Mouse (Mus musculus) hematopoietic stem cell, adult 5-6 weeks (primary cell): Measurements from ENCODE around the gene Cntn1. TPM values are rescaled to one million over a fixed set of nuclear protein-coding genes. Genes with fewer than 3 reads are reported as not detected.

Experiments used
- ATAC-seq, 2 experiments: fragments of 125-278 bp in 1 of 2; replicated peaks in 1 of 2; 2 replicates each; pipeline ENCODE4 v1.8.0; 2016 to 2017; ENCODE audit warnings: inconsistent platforms in 2 of 2, mild to moderate bottlenecking in 2 of 2, moderate number of reproducible peaks in 2 of 2, low read depth in 1 of 2, moderate TSS enrichment in 1 of 2; ENCODE audit not compliant: low FRiP score in 2 of 2, poor library complexity in 2 of 2, severe bottlenecking in 2 of 2, insufficient read depth in 1 of 2, low TSS enrichment in 1 of 2
- total RNA-seq: library from RNA; stranded (forward); fragments of 172-1452, 232-1000 nt; gene quantifications from 2 replicates; pipeline ENCODE4 v1.2.3, GENCODE M21; 2017

Cntn1 gene
- total RNA-seq, 1 experiment from 2014 or later = not detected

DNA sequence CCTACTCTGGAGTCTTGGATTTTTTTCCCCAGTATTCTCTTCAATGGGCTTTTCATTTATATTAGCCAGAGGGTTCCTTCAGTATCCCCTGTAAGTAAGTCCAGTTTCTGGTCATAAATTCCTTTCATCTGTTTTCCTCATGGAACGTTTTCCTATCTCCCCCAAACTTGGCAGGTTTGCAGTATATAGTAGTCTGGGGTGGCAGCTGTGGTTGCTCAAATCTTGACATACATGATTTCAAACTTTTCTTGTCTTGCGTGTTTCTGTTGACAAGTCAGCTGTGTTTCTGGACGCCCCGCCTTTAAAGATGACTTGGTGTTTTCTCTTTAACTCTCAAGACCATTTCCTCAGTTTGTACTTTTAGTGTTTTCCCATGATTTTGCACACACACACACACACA, 155.7 kb downstream of the Cntn1 start:
- ATAC-seq = no peak

DNA sequence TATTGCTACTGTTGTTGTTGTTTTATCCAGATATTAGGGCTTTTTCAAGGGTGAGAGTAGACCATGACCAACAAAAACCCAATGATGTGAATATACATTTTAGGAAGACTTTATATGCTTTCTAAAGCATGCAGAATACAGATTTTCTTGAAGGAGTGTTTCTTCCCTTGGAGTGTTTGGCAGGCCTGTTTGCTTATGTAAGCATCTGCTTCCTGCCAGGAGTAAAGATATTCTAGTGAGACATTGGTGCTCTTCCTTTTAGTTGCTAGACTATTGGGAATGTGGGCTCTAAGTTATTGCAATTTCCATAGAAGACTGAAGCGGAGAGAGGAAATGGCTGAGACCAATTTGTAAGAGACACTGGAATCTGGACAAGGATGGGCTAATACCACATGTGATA, 158.8 kb downstream of the Cntn1 start:
- no peak for ATAC-seq

DNA sequence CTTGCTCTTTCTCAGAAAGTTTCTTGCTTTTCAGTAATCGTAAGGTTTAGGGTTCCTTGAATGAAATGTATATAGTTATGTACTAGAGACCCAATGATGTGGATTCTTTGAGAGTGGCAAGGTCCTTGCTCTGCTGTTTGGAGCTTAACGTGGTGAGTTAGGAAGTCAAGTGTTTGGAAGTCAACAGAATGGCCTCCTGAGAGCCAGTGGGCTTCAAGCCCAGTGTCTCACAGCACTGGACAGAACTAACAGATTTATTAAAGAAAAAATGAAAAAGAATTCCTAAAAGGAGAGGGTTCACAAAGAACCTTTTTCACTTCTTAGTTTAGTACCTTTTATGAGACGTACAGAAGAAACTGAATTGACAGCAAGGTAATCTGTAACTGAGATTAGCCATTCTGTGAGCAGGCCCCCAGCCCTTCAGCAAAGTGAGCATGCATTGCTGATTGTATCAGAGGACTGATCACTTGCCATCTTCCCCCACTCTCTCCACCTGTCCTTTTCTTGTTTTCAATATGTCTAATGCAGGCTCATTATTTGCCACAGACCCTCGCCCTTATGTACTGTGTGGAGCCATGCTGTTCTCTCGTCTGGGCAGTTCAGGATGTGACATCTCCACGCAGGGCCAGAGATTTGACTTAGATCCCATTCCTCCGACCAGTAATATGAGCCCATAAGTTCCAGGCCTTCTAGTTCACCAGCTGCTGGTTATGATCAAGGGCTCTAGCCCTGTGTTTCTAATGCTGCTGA, 159.7 kb downstream of the Cntn1 start:
- no peak for ATAC-seq

DNA sequence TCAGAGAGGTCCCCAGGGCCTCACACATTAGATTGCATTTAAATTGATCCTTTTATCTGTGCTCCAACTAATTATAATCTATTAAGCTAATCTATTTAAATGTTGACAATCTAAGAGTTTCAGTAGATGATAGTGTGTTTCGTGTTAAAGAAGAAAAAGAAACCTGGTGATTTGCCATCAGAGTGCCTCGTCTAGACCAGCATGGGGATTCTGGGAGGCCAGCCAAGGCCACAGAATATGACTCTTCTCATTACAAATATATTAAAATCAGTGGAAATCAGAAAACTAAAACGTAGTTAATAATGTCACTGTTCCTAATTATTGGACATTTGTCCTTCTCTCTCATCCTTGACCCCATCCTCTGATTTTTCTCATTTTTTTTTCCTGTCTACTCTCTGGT, 164.9 kb downstream of the Cntn1 start:
- ATAC-seq = no peak

DNA sequence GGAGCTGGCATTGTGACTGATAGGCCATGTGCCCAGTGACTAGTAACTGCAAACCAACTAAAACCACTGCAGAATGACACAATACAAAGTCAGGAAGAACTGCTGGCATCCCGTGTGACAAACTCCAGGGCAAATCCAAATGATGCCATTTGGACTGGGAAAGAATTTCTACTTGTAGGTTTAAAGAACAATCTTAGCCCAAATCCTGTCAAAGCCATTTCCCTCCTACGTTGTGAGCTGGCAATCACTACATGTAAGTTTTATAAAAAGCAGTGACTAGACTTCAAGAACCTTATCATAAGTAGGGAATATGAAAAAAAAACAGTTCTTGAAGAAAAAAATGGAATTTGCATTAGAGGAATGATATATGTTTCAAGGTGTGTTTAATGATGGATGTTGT, 170.5 kb downstream of the Cntn1 start:
- ATAC-seq = no peak

DNA sequence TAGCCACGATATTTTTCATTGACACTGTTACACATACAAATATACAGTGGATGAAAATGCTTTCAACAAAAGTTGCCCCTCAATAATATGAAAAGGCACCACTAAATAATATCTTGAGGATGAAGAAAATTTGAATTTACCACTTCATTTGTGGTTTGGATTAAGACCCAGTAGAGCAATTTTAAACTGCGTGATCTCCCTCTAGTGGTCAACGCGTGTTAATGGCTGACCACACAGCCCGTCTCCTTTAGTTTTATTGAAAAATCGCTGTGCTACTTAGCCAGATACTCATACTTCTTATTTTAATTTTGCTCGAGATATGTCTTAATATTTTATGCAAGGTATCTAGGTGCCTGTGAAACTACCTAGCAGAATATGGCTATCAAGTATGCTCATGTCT, 180.4 kb downstream of the Cntn1 start:
- ATAC-seq = peak in 1 of 2 experiments; percentile 73; a peak in 2 of 4 replicates

DNA sequence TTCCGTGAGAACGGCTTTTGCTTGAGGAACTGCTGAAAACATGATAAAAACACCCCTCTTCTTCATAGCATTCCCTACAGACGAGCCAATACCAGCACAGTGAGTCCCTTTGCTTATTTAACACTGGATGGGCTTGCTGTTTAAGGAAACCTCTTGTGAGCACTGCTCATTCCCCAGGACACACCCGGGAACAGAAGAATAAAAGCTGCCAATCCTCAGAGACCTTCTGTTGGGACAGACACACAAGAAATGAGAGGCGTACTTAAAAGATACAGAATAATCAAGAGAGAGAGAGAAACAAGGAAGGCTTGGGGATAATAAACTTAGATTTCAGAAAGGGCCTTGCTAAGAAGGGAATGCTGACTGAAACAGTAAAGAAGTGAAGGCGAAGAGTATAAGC, 184.9 kb downstream of the Cntn1 start:
- ATAC-seq = no peak

DNA sequence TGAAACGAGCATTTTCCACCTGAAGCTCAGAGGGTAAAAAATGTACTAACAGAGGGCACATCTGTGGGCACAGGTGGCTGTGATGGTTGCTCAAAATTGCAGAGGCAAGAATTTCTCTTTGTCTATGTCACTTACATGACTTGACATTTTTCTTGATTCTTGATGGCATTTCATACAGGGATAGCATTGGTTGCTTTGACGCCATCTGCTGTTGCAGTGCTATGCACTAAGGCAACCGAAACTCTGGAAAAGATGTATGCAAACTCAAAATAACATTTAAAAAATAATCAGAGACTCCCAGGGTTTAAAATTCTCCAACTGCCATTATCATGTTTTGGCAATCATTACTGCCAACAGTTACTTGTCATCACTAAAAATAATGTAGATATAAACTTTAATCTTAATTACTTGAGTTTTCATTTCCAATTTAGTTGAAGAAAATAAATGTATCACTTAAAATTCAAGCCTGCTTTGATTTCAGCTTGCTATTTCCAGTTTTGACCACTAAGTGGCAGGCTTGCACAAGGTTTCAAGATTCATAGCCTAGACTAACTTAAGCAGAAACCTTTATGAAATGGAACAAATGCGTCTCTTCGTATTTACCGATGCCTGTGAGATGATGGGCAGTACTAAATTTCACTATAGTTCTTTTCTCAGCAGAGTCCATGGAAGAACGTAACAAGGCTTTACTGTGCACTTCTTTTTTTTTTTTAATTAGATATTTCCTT, 214.2 kb downstream of the Cntn1 start:
- ATAC-seq = peak in 1 of 2 experiments; percentile 53; a peak in 1 of 4 replicates

DNA sequence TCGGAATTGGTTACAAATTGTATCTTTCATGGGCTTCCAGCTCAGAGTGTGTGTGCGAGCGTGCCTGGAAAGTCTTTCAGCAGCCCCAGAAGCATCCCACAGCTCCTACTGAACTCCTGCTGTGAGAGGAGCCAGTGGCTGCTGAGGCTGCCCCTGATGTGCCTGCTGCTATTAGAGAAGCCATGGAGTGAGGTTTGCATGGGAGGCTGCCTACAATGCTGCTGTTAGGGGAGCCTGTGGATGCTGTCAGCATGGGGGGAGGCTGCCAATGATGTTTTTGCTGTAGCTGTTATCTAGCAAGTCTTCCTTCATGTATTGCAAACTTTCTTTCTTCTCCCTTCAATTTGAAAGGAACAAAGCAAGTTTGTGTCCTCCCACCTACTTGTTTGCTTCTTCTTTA, 217.4 kb downstream of the Cntn1 start:
- no peak for ATAC-seq

DNA sequence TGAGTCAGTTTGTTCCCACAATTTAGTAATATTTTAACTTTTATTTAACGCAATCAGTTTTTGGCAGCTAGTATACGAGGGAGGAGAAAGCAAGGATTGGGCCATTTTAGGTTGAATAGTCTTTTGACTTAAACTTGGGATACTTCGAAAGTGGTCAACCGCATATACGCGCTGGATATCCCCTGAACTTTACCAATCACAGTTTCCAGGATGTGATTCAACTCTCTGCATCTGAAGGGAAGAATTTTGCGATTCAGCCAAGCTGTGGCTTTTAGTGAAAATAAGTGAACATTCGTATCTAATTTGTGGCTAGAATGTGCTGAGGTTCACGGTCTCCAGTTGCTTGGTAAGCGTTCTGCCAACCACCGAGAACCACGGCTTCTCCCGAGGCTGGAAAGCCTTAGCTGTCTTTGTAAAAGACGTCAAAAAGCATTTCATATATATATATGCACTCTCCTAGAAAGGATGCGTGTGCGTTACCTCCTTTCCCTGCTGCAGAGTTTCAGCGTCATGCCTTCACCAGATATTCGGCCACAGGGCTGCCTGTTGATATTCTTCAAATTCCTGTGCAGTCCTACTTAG, 217.9 kb downstream of the Cntn1 start:
- ATAC-seq = no peak

DNA sequence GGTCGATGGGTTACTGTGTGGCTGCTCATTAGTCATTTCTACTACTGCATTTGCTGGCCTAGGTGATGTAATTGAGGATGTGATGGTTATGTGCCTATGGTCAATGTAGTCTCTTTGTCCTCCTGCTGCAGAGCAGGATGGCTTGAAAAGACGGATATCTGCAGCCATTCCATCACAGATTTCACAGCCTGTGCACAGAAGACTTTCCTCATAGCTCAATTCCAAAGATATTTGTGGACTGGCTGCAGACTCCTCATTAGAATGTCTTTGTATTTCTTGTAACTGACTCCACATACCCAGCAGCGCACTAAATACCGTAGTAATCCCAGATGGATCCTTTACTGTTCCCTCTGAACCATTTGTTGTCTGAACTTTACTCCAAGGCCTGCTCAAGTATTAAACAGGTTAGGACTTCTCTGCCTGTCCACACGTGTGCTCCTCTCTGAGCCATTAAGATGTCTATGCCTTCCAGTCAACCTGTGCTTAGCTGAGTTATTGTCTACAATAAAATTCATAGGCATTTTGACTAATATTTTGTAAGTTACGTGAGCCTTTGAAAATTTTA, 220.9 kb downstream of the Cntn1 start:
- no peak for ATAC-seq

DNA sequence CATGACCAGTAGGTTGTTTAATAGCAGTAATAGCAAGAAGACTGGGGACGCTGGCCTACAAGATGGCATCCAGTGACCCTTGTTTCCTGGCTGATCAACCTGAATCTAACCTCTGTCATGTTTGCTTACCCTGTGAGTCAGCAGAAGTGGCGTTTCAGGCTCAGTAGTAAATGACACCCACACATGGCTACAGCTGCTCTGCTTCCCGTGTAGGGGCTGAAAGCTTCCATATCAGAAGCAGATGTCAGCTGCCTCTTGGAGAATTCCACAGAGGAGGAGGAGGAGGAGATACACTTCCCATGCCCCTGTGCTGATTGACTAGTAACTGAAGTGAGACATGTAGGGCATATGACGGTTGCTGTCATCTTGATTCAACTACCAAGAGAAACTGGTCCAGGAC, 225.9 kb downstream of the Cntn1 start:
- no peak for ATAC-seq

DNA sequence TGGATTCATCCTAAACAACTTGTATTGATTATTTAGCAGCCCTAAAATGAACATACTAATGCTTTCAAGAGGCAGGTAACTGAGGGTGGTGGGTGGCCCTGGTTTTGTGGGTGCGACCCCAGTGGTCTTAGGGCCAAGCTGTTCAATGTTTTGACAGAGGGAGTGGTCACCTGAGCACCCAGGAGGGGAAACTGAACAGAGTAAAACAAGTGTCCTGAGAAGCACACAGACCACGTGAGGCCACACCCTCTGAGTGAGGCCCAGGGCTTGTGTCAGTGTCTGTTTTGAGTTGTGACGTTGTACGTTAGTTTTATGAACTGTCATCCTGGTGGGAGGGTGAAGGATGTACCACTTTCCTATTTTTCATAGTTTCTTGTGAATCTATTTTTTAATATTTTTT, 227.0 kb downstream of the Cntn1 start:
- ATAC-seq = no peak

DNA sequence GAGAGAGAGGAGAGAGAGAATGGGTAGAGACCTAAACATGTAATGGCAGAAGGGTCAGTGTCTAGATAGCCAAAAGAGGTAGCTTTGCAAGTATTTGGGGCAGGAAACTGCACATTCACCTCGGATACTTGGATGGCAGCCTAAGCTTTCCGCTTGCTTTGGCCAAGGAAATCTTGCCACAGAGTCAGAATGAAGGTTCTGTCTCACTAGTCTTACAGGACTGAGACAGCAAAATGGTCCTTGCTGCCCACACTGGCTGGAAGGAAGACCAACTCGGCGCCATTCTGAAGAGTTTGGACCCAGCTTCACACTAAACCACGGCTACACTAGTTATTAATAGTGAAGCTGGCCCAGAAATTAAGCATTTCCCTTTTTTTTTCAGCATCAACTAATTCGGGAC, 230.0 kb downstream of the Cntn1 start:
- no peak for ATAC-seq

DNA sequence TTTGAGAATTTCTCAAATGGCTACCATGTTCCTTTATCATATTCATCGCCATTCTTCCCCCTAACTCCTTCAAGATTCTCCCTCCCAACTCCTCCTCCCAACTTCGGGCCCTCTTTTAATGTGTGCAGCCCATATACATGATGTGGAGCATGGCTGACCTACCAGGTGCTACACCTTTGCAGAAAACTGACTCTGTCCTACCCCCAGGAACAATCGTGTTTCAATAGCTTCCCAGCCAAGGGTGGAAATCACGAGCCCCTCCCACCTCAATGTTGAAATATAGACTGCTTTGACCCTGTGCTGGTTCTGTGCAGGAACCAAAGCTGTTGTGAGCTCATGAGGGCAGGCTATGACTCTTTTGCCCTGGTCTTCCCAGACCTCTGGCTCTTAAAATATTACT, 236.7 kb downstream of the Cntn1 start:
- ATAC-seq = no peak

DNA sequence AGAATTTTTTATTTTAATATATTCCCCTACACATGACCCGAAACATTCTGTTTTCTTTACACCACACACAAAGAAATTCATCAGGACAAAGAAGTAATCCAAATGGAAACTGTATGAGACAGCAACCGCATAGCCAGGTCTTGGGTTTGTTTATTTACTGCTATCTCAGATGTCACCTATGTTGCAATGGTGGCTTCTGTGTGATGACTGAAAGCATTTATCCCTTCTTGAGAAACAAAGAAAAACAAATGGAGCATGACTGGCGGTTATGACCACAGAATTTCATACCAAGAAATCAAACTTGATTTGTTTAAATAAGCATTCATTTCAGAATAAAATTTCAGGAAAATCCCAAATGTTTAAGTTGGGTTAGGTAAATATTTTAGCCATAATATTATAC, 245.5 kb downstream of the Cntn1 start:
- ATAC-seq = no peak

DNA sequence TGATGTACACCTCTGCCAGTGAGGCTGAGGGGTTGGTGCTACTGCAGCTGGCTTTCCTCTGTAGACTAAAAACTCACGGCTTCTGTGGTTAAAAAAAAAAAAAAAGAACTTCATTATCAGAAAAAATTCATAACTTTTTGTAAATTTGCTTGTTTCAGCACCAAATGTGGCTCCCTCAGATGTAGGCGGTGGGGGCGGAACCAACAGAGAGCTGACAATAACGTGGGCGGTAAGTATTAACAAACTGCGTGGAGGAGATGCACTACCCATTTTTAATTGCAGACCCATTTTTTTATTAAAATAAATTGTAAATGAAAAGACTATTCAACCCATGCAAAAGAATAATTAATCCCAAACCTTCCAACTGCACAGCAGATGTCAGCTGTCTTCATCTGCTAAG, 251.8 kb downstream of the Cntn1 start:
- ATAC-seq = no peak

DNA sequence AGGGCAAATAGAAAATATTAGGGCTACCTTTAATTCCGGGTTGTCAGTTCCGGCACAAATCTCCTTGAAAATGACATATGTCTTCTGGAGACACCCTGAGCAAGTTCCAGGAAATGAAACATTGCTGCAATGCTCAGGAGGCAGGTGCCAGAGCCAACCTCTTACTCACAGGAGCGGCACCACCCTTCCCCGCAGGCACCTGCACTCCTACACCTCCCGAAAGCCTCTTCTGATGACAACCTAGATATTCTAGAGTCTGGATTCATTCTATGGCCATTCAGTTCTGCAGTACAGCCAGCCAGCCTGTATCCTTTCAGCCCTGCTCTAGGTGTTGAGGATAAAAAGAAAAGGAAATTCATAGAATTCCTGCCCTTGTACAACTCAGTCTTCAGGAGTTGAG, 253.3 kb downstream of the Cntn1 start:
- no peak for ATAC-seq
